In genomic region chr12:17288496-17288895, GRCm38 (mm10) we compare ENCODE assay signal across 20 mouse cellular contexts. TPM values are rescaled to one million over a fixed set of nuclear protein-coding genes. Genes with fewer than 3 reads are reported as not detected.
DNase-seq lines count a peak whose midpoint lies in the region; ATAC-seq and TF ChIP-seq lines count a peak whose summit lies in the region.
"Had no signal": no experiment of that assay in that cellular context is flagged by ENCODE, and none has a peak within 500 bp of the region (broad histone marks: within the 10 kb centered on the region; RNA-seq: fewer than 3 reads in every experiment).

No protein-coding gene starts in this region.

- H3K27ac ChIP-seq in midbrain, embryonic 15.5 days: no peak overlapping the region
- H3K27ac ChIP-seq in midbrain, postnatal 0 days (ENCODE audit: low read depth, low read length): no peak overlapping the region
- no peak overlapping the region for H3K27ac ChIP-seq in stomach, postnatal 0 days (replicated peaks)
- H3K27ac ChIP-seq in kidney, adult 2 months (ENCODE audit: insufficient read depth, low read depth, low read length): no peak overlapping the region
- H3K27ac ChIP-seq: forebrain, embryonic 10.5 days; gastrocnemius, adult 2 months; hindbrain, embryonic 13.5 days; intestine, embryonic 15.5 days had no signal

- H3K27me3 ChIP-seq in midbrain, embryonic 15.5 days (replicated peaks): no peaks in the 10 kb centered on the region
- H3K27me3 ChIP-seq in midbrain, postnatal 0 days (ENCODE audit: insufficient read depth, low read length): no peaks in the 10 kb centered on the region
- no peaks in the 10 kb centered on the region for H3K27me3 ChIP-seq in stomach, postnatal 0 days (ENCODE audit: control insufficient read depth, insufficient read depth, low read length)
- H3K27me3 ChIP-seq in kidney, adult 2 months (replicated peaks; ENCODE audit: control insufficient read depth, insufficient read depth, low read length): no peaks in the 10 kb centered on the region
- H3K27me3 ChIP-seq: hindbrain, embryonic 13.5 days; intestine, embryonic 15.5 days had no signal

- TF ChIP-seq EP300 in stomach, postnatal 0 days (optimal IDR thresholded peaks at IDR 0.05): no peak

- no peaks in the 10 kb centered on the region for H3K4me1 ChIP-seq in midbrain, embryonic 15.5 days
- no peaks in the 10 kb centered on the region for H3K4me1 ChIP-seq in midbrain, postnatal 0 days (ENCODE audit: insufficient read depth, low read length)
- H3K4me1 ChIP-seq in stomach, postnatal 0 days (replicated peaks; ENCODE audit: control insufficient read depth, insufficient read depth): no peaks in the 10 kb centered on the region
- H3K4me1 ChIP-seq in kidney, adult 2 months (ENCODE audit: control insufficient read depth, insufficient read depth, low read length): no peaks in the 10 kb centered on the region
- H3K4me1 ChIP-seq: forebrain, embryonic 10.5 days; hindbrain, embryonic 13.5 days; intestine, embryonic 15.5 days had no signal

- 85% methylated on average over 4 of the region's 4 CpGs for WGBS in midbrain, embryonic 15.5 days
- WGBS in midbrain, postnatal 0 days: 83% methylated on average over 4 of the region's 4 CpGs
- 72% methylated on average over 4 of the region's 4 CpGs for WGBS in stomach, postnatal 0 days
- WGBS in kidney, adult 2 months: 64% methylated on average over 4 of the region's 4 CpGs

- no peaks in the 10 kb centered on the region for H3K9me3 ChIP-seq in midbrain, embryonic 15.5 days
- H3K9me3 ChIP-seq in midbrain, postnatal 0 days (ENCODE audit: low read length): no peaks in the 10 kb centered on the region
- no peaks in the 10 kb centered on the region for H3K9me3 ChIP-seq in stomach, postnatal 0 days (ENCODE audit: control insufficient read depth, low read length)
- H3K9me3 ChIP-seq: forebrain, embryonic 10.5 days; hindbrain, embryonic 13.5 days; intestine, embryonic 15.5 days had no signal

- no peak overlapping the region for H3K4me3 ChIP-seq in midbrain, embryonic 15.5 days
- H3K4me3 ChIP-seq in midbrain, postnatal 0 days (ENCODE audit: low read depth, low read length): no peak overlapping the region
- H3K4me3 ChIP-seq in stomach, postnatal 0 days (ENCODE audit: low read depth, low read length): no peak overlapping the region
- no peak overlapping the region for H3K4me3 ChIP-seq in kidney, adult 2 months (ENCODE audit: insufficient read depth, low read depth, low read length)
- H3K4me3 ChIP-seq: forebrain, embryonic 10.5 days; gastrocnemius, adult 2 months; hindbrain, embryonic 13.5 days; intestine, embryonic 15.5 days had no signal

- no peak overlapping the region for H3K4me2 ChIP-seq in midbrain, embryonic 15.5 days
- no peak overlapping the region for H3K4me2 ChIP-seq in midbrain, postnatal 0 days (ENCODE audit: low read depth, low read length, poor library complexity, severe bottlenecking)
- no peak overlapping the region for H3K4me2 ChIP-seq in stomach, postnatal 0 days (replicated peaks; ENCODE audit: low read depth)
- H3K4me2 ChIP-seq: hindbrain, embryonic 13.5 days; intestine, embryonic 15.5 days had no signal

- TF ChIP-seq CTCF in midbrain, postnatal 0 days (IDR thresholded peaks at IDR 0.05): no peak
- no peak for TF ChIP-seq CTCF in stomach, postnatal 0 days (IDR thresholded peaks at IDR 0.05; ENCODE audit: low read depth)
- TF ChIP-seq CTCF in kidney, adult 2 months (conservative IDR thresholded peaks at IDR 0.05; ENCODE audit: insufficient read depth, insufficient read length, low read depth, low read length): no peak

- peaks cover 18% of the 10 kb centered on the region for H3K36me3 ChIP-seq in midbrain, embryonic 15.5 days (replicated peaks)
- peaks cover 18% of the 10 kb centered on the region for H3K36me3 ChIP-seq in midbrain, postnatal 0 days (ENCODE audit: insufficient read depth, low read length)
- peaks cover 16% of the 10 kb centered on the region; the same call in 1 of the 2 replicates for H3K36me3 ChIP-seq in stomach, postnatal 0 days (ENCODE audit: control insufficient read depth, insufficient read depth, low read length)
- H3K36me3 ChIP-seq in kidney, adult 2 months (ENCODE audit: control insufficient read depth, insufficient read depth, low read length): peaks cover 5% of the 10 kb centered on the region

- DNase-seq in adrenal gland, postnatal 10 days: peak; percentile 25
- DNase-seq in adrenal gland, adult 8-10 months: no peak
- no peak for DNase-seq in midbrain, postnatal 0 days (ENCODE audit: low spot score)
- DNase-seq in adrenal gland, postnatal 25 days: peak; percentile 18
- no peak for DNase-seq in stomach, postnatal 0 days (ENCODE audit: low spot score)
- DNase-seq in kidney, adult 2 months: no peak
- DNase-seq in thymus, postnatal 4 days: no peak
- DNase-seq: cerebellum, adult 2 months; cerebellum, postnatal 10 days; gastrocnemius, adult 2 months; gastrocnemius, postnatal 25 days; heart, postnatal 14 days; kidney, adult 18-20 months had no signal

- 0 out of 2 replicates have a peak, but pooled peaks have one; percentile 18 for ATAC-seq in midbrain, embryonic 15.5 days (replicated peaks)
- no peak for ATAC-seq in midbrain, postnatal 0 days (ENCODE audit: low FRiP score)
- ATAC-seq in stomach, postnatal 0 days (ENCODE audit: low FRiP score, low TSS enrichment): 0 out of 2 replicates have a peak, but pooled peaks have one; percentile 13
- ATAC-seq: forebrain, embryonic 14.5 days; intestine, embryonic 15.5 days had no signal

- H3K9ac ChIP-seq in midbrain, embryonic 15.5 days: no peak overlapping the region
- H3K9ac ChIP-seq in midbrain, postnatal 0 days (replicated peaks; ENCODE audit: low read length, poor library complexity, severe bottlenecking): no peak overlapping the region
- no peak overlapping the region for H3K9ac ChIP-seq in stomach, postnatal 0 days (ENCODE audit: low read length)
- H3K9ac ChIP-seq: hindbrain, embryonic 13.5 days; intestine, embryonic 15.5 days had no signal

- no peak for TF ChIP-seq POLR2A in kidney, adult 2 months (IDR thresholded peaks at IDR 0.05; ENCODE audit: low read depth, low read length)

RNA-seq across cellular contexts. Expression of gene Pdia6, which starts 22.2 kb away (rescaled TPM):
- total RNA-seq in adrenal gland, postnatal 10 days (2021): 100 to 1,000 TPM; 159 to 179 TPM
- 100 to 1,000 TPM; 165 to 203 (median 180) TPM for total RNA-seq in adrenal gland, adult 8-10 months (2022)
- polyA plus RNA-seq in midbrain, embryonic 15.5 days (2015; fragmentation: Nextera tagmentation; extraction: Ambion mirVana): 270 and 273 TPM in 2 replicates
- total RNA-seq in midbrain, postnatal 0 days (2014; rRNA removed): 85.4 and 116 TPM in 2 replicates
- 184 and 188 TPM in 2 replicates for polyA plus RNA-seq in midbrain, postnatal 0 days (2015; fragmentation: Nextera tagmentation; extraction: Ambion mirVana)
- 156 TPM in 2 replicates for total RNA-seq in adrenal gland, postnatal 25 days (2021)
- polyA plus RNA-seq in stomach, postnatal 0 days (2015; fragmentation: Nextera tagmentation; extraction: Ambion mirVana): 353 and 375 TPM in 2 replicates
- polyA plus RNA-seq in kidney, adult 2 months (2012; rRNA removed): 60.0 and 70.7 TPM in 2 replicates

RNA-seq across cellular contexts. Expression of gene Atp6v1c2, which starts 40.7 kb away (rescaled TPM):
- 1 to 10 TPM; 1.8 to 2.5 TPM for total RNA-seq in adrenal gland, postnatal 10 days (2021)
- 1 to 10 TPM; 1.2 to 4.0 (median 2.2) TPM for total RNA-seq in adrenal gland, adult 8-10 months (2022)
- 0.59 and 0.75 TPM in 2 replicates for polyA plus RNA-seq in midbrain, embryonic 15.5 days (2015; fragmentation: Nextera tagmentation; extraction: Ambion mirVana)
- total RNA-seq in midbrain, postnatal 0 days (2014; rRNA removed): 1.6 and 1.9 TPM in 2 replicates
- 1.8 and 2.0 TPM in 2 replicates for polyA plus RNA-seq in midbrain, postnatal 0 days (2015; fragmentation: Nextera tagmentation; extraction: Ambion mirVana)
- total RNA-seq in adrenal gland, postnatal 25 days (2021): 0.90 and 1.5 TPM in 2 replicates
- 14.6 and 16.3 TPM in 2 replicates for polyA plus RNA-seq in stomach, postnatal 0 days (2015; fragmentation: Nextera tagmentation; extraction: Ambion mirVana)
- 32.4 and 39.9 TPM in 2 replicates for polyA plus RNA-seq in kidney, adult 2 months (2012; rRNA removed)
- total RNA-seq: gastrocnemius, adult 2 months; granulocyte monocyte progenitor cell, adult 5-6 weeks; hematopoietic stem cell, adult 5-6 weeks had no signal

RNA-seq across cellular contexts. Expression of gene Nol10, which starts 59.8 kb away (rescaled TPM):
- 10 to 100 TPM; 11.9 to 14.2 TPM for total RNA-seq in adrenal gland, postnatal 10 days (2021)
- 10 to 100 TPM; 15.1 to 22.2 (median 19.4) TPM for total RNA-seq in adrenal gland, adult 8-10 months (2022)
- polyA plus RNA-seq in midbrain, embryonic 15.5 days (2015; fragmentation: Nextera tagmentation; extraction: Ambion mirVana): 20.7 and 21.6 TPM in 2 replicates
- total RNA-seq in midbrain, postnatal 0 days (2014; rRNA removed): 6.5 and 10.0 TPM in 2 replicates
- 11.8 and 13.6 TPM in 2 replicates for polyA plus RNA-seq in midbrain, postnatal 0 days (2015; fragmentation: Nextera tagmentation; extraction: Ambion mirVana)
- 13.8 and 16.1 TPM in 2 replicates for total RNA-seq in adrenal gland, postnatal 25 days (2021)
- 7.3 and 8.2 TPM in 2 replicates for polyA plus RNA-seq in stomach, postnatal 0 days (2015; fragmentation: Nextera tagmentation; extraction: Ambion mirVana)
- polyA plus RNA-seq in kidney, adult 2 months (2012; rRNA removed): 5.1 and 6.1 TPM in 2 replicates

Comparison
In these comparisons a context has a peak if more than half of its experiments do, and no peak if none do; other contexts are left out.
1. DNase-seq: peak in adrenal gland, postnatal 10 days (single experiment) and adrenal gland, postnatal 25 days (single experiment); none in adrenal gland, adult 8-10 months (single experiment), midbrain, postnatal 0 days (single experiment), stomach, postnatal 0 days (single experiment), kidney, adult 2 months (single experiment) and thymus, postnatal 4 days (single experiment).